In genomic region chr9:107541005-107541404, GRCm38 (mm10) we compare ENCODE assay signal across 9 mouse cellular contexts. TPM values are rescaled to one million over a fixed set of nuclear protein-coding genes. Genes with fewer than 3 reads are reported as not detected.
DNase-seq lines count a peak whose midpoint lies in the region; ATAC-seq lines count a peak whose summit lies in the region.
"Had no signal": no experiment of that assay in that cellular context is flagged by ENCODE, and none has a peak within 500 bp of the region (broad histone marks: within the 10 kb centered on the region; RNA-seq: fewer than 3 reads in every experiment).

No protein-coding gene starts in this region.

- H3K4me1 ChIP-seq in erythroblast, embryonic 14.5 days (ENCODE audit: control insufficient read depth) = peaks cover 72% of the 10 kb centered on the region
- H3K4me1 ChIP-seq in neural tube, embryonic 11.5 days (ENCODE audit: control insufficient read depth, insufficient read depth, low read length) = peaks cover 24% of the 10 kb centered on the region
- peaks cover 55% of the 10 kb centered on the region for H3K4me1 ChIP-seq in liver, embryonic 12.5 days

- ATAC-seq in erythroblast, adult 5-6 weeks (replicated peaks; ENCODE audit: low FRiP score, poor library complexity, severe bottlenecking) = no peak
- no peak for ATAC-seq in neural tube, embryonic 11.5 days (ENCODE audit: insufficient read depth, low FRiP score, low TSS enrichment)
- no peak; the same call in 1 of the 2 replicates for ATAC-seq in liver, embryonic 12.5 days
- no peak for ATAC-seq in erythroid progenitor cell, adult 5-6 weeks (replicated peaks; ENCODE audit: low FRiP score, poor library complexity, severe bottlenecking)

- no peaks in the 10 kb centered on the region for H3K27me3 ChIP-seq in erythroblast, embryonic 14.5 days (ENCODE audit: control insufficient read depth)
- H3K27me3 ChIP-seq in neural tube, embryonic 11.5 days (ENCODE audit: control insufficient read depth, insufficient read depth, low read length) = no peaks in the 10 kb centered on the region
- H3K27me3 ChIP-seq in liver, embryonic 12.5 days (replicated peaks) = no peaks in the 10 kb centered on the region

- peak overlapping the region; percentile 84 for H3K4me3 ChIP-seq in erythroblast, embryonic 14.5 days (replicated peaks)
- peak overlapping the region; percentile 52 for H3K4me3 ChIP-seq in neural tube, embryonic 11.5 days (ENCODE audit: low read depth, low read length)
- H3K4me3 ChIP-seq in liver, embryonic 12.5 days = peak overlapping the region; percentile 68

- no peak overlapping the region for H3K27ac ChIP-seq in neural tube, embryonic 11.5 days (ENCODE audit: low read depth, low read length)
- H3K27ac ChIP-seq in liver, embryonic 12.5 days = peak overlapping the region; percentile 83; the same call in 1 of the 2 replicates

- WGBS in neural tube, embryonic 11.5 days = 31% methylated on average over 10 of the region's 10 CpGs
- WGBS in liver, embryonic 12.5 days (ENCODE audit: insufficient replicate concordance) = 41% methylated on average over 10 of the region's 10 CpGs

- H3K4me2 ChIP-seq in neural tube, embryonic 11.5 days (ENCODE audit: low read depth) = peak overlapping the region; percentile 85
- H3K4me2 ChIP-seq in liver, embryonic 12.5 days = peak overlapping the region; percentile 94

- H3K9me3 ChIP-seq in erythroblast, embryonic 14.5 days (ENCODE audit: control insufficient read depth, low read length) = peaks cover 2% of the 10 kb centered on the region; the same call in 1 of the 2 replicates
- no peaks in the 10 kb centered on the region for H3K9me3 ChIP-seq in neural tube, embryonic 11.5 days (ENCODE audit: control insufficient read depth, low read length)
- no peaks in the 10 kb centered on the region for H3K9me3 ChIP-seq in liver, embryonic 12.5 days (replicated peaks)

- no peak overlapping the region; the same call in 1 of the 2 replicates for H3K9ac ChIP-seq in neural tube, embryonic 11.5 days (ENCODE audit: low read length)
- no peak overlapping the region for H3K9ac ChIP-seq in liver, embryonic 12.5 days

- DNase-seq in neural tube, embryonic 11.5 days (ENCODE audit: low spot score) = no peak
- no peak for DNase-seq in neural tube, embryonic 10.5 days (ENCODE audit: extremely low spot score, low spot score)
- DNase-seq in thymus, postnatal 36 days = no peak
- DNase-seq in spleen, adult 12 weeks (ENCODE audit: low spot score) = no peak

- peaks cover 59% of the 10 kb centered on the region for H3K36me3 ChIP-seq in erythroblast, embryonic 14.5 days (ENCODE audit: control insufficient read depth)
- H3K36me3 ChIP-seq in neural tube, embryonic 11.5 days (ENCODE audit: control insufficient read depth, insufficient read depth, low read length) = peaks cover 16% of the 10 kb centered on the region
- H3K36me3 ChIP-seq in liver, embryonic 12.5 days = peaks cover 61% of the 10 kb centered on the region

RNA-seq across cellular contexts. Expression of gene Cyb561d2, which starts 1.0 kb away (rescaled TPM):
- polyA plus RNA-seq in erythroblast, embryonic 14.5 days (2012) = 0.06 and 0.29 TPM in 2 replicates
- 7.5 and 11.1 TPM in 2 replicates for total RNA-seq in erythroblast, adult 5-6 weeks (2015; ENCODE audit: low replicate concordance)
- 4.7 and 6.7 TPM in 2 replicates for total RNA-seq in erythroblast, adult 5-6 weeks (2017; ENCODE audit: low replicate concordance)
- 19.7 and 21.9 TPM in 2 replicates for polyA plus RNA-seq in neural tube, embryonic 11.5 days (2014; fragmentation: Nextera tagmentation; extraction: Ambion mirVana)
- 18.5 and 19.5 TPM in 2 replicates for polyA plus RNA-seq in liver, embryonic 12.5 days (2016; fragmentation: Nextera tagmentation; extraction: Ambion mirVana)
- not detected in 2 replicates for total RNA-seq in erythroid progenitor cell, adult 5-6 weeks (2015; ENCODE audit: low replicate concordance)
- 1.8 and 2.9 TPM in 2 replicates for total RNA-seq in erythroid progenitor cell, adult 5-6 weeks (2017; ENCODE audit: low replicate concordance)

RNA-seq across cellular contexts. Expression of gene Nprl2, which starts 1.0 kb away (rescaled TPM):
- 0.03 and 0.25 TPM in 2 replicates for polyA plus RNA-seq in erythroblast, embryonic 14.5 days (2012)
- 0.77 and 4.4 TPM in 2 replicates for total RNA-seq in erythroblast, adult 5-6 weeks (2015; ENCODE audit: low replicate concordance)
- 1.3 and 10.1 TPM in 2 replicates for total RNA-seq in erythroblast, adult 5-6 weeks (2017; ENCODE audit: low replicate concordance)
- 45.8 and 48.9 TPM in 2 replicates for polyA plus RNA-seq in neural tube, embryonic 11.5 days (2014; fragmentation: Nextera tagmentation; extraction: Ambion mirVana)
- 15.3 and 16.0 TPM in 2 replicates for polyA plus RNA-seq in liver, embryonic 12.5 days (2016; fragmentation: Nextera tagmentation; extraction: Ambion mirVana)
- 1.4 and 31.4 TPM in 2 replicates for total RNA-seq in erythroid progenitor cell, adult 5-6 weeks (2015; ENCODE audit: low replicate concordance)
- 1.1 and 1.2 TPM in 2 replicates for total RNA-seq in erythroid progenitor cell, adult 5-6 weeks (2017; ENCODE audit: low replicate concordance)

RNA-seq across cellular contexts. Expression of gene Zmynd10, which starts 6.1 kb away (rescaled TPM):
- 0.13 TPM in 1 of 2 replicates, not detected in the other for polyA plus RNA-seq in erythroblast, embryonic 14.5 days (2012)
- not detected in 2 replicates for total RNA-seq in erythroblast, adult 5-6 weeks (2015; ENCODE audit: low replicate concordance)
- not detected in 2 replicates for total RNA-seq in erythroblast, adult 5-6 weeks (2017; ENCODE audit: low replicate concordance)
- polyA plus RNA-seq in neural tube, embryonic 11.5 days (2014; fragmentation: Nextera tagmentation; extraction: Ambion mirVana) = 0.65 and 1.3 TPM in 2 replicates
- not detected in 2 replicates for polyA plus RNA-seq in liver, embryonic 12.5 days (2016; fragmentation: Nextera tagmentation; extraction: Ambion mirVana)
- total RNA-seq in erythroid progenitor cell, adult 5-6 weeks (2015; ENCODE audit: low replicate concordance) = not detected in 2 replicates
- not detected in 2 replicates for total RNA-seq in erythroid progenitor cell, adult 5-6 weeks (2017; ENCODE audit: low replicate concordance)
- total RNA-seq: adrenal gland, postnatal 10 days had no signal

RNA-seq across cellular contexts. Expression of gene Tmem115, which starts 7.3 kb away (rescaled TPM):
- polyA plus RNA-seq in erythroblast, embryonic 14.5 days (2012) = 0.88 and 0.99 TPM in 2 replicates
- total RNA-seq in erythroblast, adult 5-6 weeks (2015; ENCODE audit: low replicate concordance) = 1.9 and 2.5 TPM in 2 replicates
- total RNA-seq in erythroblast, adult 5-6 weeks (2017; ENCODE audit: low replicate concordance) = 5.9 and 6.0 TPM in 2 replicates
- polyA plus RNA-seq in neural tube, embryonic 11.5 days (2014; fragmentation: Nextera tagmentation; extraction: Ambion mirVana) = 47.0 and 47.2 TPM in 2 replicates
- 25.9 and 26.4 TPM in 2 replicates for polyA plus RNA-seq in liver, embryonic 12.5 days (2016; fragmentation: Nextera tagmentation; extraction: Ambion mirVana)
- 0.72 and 3.8 TPM in 2 replicates for total RNA-seq in erythroid progenitor cell, adult 5-6 weeks (2015; ENCODE audit: low replicate concordance)
- 2.6 and 8.4 TPM in 2 replicates for total RNA-seq in erythroid progenitor cell, adult 5-6 weeks (2017; ENCODE audit: low replicate concordance)

RNA-seq across cellular contexts. Expression of gene Rassf1, which starts 10.3 kb away (rescaled TPM):
- 1.9 and 2.0 TPM in 2 replicates for polyA plus RNA-seq in erythroblast, embryonic 14.5 days (2012)
- total RNA-seq in erythroblast, adult 5-6 weeks (2015; ENCODE audit: low replicate concordance) = 6.1 and 7.3 TPM in 2 replicates
- 14.8 TPM in 2 replicates for total RNA-seq in erythroblast, adult 5-6 weeks (2017; ENCODE audit: low replicate concordance)
- 38.5 and 41.3 TPM in 2 replicates for polyA plus RNA-seq in neural tube, embryonic 11.5 days (2014; fragmentation: Nextera tagmentation; extraction: Ambion mirVana)
- polyA plus RNA-seq in liver, embryonic 12.5 days (2016; fragmentation: Nextera tagmentation; extraction: Ambion mirVana) = 22.2 and 24.8 TPM in 2 replicates
- total RNA-seq in erythroid progenitor cell, adult 5-6 weeks (2015; ENCODE audit: low replicate concordance) = 24.5 and 35.2 TPM in 2 replicates
- total RNA-seq in erythroid progenitor cell, adult 5-6 weeks (2017; ENCODE audit: low replicate concordance) = 31.4 and 31.7 TPM in 2 replicates

Comparison
In these comparisons a context has a peak if more than half of its experiments do, and no peak if none do; other contexts are left out.
1. RNA of gene Cyb561d2, which starts 1.0 kb away (polyA plus RNA-seq): 19.7 to 21.9 TPM in neural tube, embryonic 11.5 days and 18.5 to 19.5 TPM in liver, embryonic 12.5 days; 0.06 to 0.29 TPM in erythroblast, embryonic 14.5 days; every median in the first group is over 10 times any median in the second.
2. RNA of gene Nprl2, which starts 1.0 kb away (polyA plus RNA-seq): 45.8 to 48.9 TPM in neural tube, embryonic 11.5 days and 15.3 to 16.0 TPM in liver, embryonic 12.5 days; 0.03 to 0.25 TPM in erythroblast, embryonic 14.5 days; every median in the first group is over 10 times any median in the second.
3. Peak in every context shown above with its lines, with median percentiles within 50 percentile points of each other: H3K4me3 ChIP-seq.